Mouse (Mus musculus) myocyte (in vitro differentiated cells): ENCODE results near the gene Lrrn4.
A peak's percentile ranks its signal among the peaks of the same experiment; 100 is the strongest.

Experiments used
- CEBPB ChIP-seq: IDR thresholded peaks from 2 replicates; pipeline ENCODE4 v1.6.1; 2011; ENCODE audit warnings: mild to moderate bottlenecking, moderate library complexity; ENCODE audit not compliant: poor library complexity, insufficient read depth, severe bottlenecking
- E2F4 ChIP-seq: IDR thresholded peaks from one replicate; pipeline ENCODE4 v1.6.1; 2011; ENCODE audit warnings: mild to moderate bottlenecking, control low read depth, moderate library complexity; ENCODE audit not compliant: insufficient read depth
- POLR2A ChIP-seq: IDR thresholded peaks from one replicate; pipeline ENCODE4 v1.6.1; 2011; ENCODE audit warnings: low read depth, mild to moderate bottlenecking, control low read depth, moderate library complexity; ENCODE audit not compliant: insufficient read length
- TCF12 ChIP-seq: IDR thresholded peaks from one replicate; pipeline ENCODE4 v1.6.1; 2011; ENCODE audit warnings: mild to moderate bottlenecking, control low read depth; ENCODE audit not compliant: poor library complexity, insufficient read depth, severe bottlenecking
- USF1 ChIP-seq: IDR thresholded peaks from one replicate; pipeline ENCODE4 v1.6.1; 2011; ENCODE audit warnings: low read depth, mild to moderate bottlenecking, control low read depth, moderate library complexity

- no peak for TF ChIP-seq TCF12
- no peak for TF ChIP-seq E2F4
- TF ChIP-seq POLR2A = peak; percentile 63
- TF ChIP-seq CEBPB = no peak
- no peak for TF ChIP-seq USF1
These were observed 34.0 kb downstream of the Lrrn4 start, which contains the start of gene Crls1 for GRCm38 (mm10) chr2:132846407-132847358.
